Mouse (Mus musculus) megakaryocyte, adult 5-6 weeks (primary cell): ENCODE measurements around the gene Ccdc70. TPM values are rescaled to one million over a fixed set of nuclear protein-coding genes. Genes with fewer than 3 reads are reported as not detected.

Experiments
- total RNA-seq, 2 experiments: library from RNA; stranded (forward) in 1 of 2; stranded (reverse) in 1 of 2; fragments of 153-499, 151-499 nt in 1 of 2; fragments of 221-1000, 200-1000 nt in 1 of 2; gene quantifications; 2 replicates each; pipeline versions ENCODE4 v1.2.3 to v1.2.4; 2015 to 2017

Ccdc70 gene
- total RNA-seq, 2 experiments from 2014 or later: not detected

Other genes with a start within 250 kb of the Ccdc70 start
- not detected in 2 replicates for gene Defa24, start 235.3 kb upstream of the Ccdc70 start, total RNA-seq (2015)
- gene Defa24, start 235.3 kb upstream of the Ccdc70 start, total RNA-seq (2017): not detected in 2 replicates
- not detected in 2 replicates for gene Defb50, start 146.2 kb upstream of the Ccdc70 start, total RNA-seq (2015)
- not detected in 2 replicates for gene Defb50, start 146.2 kb upstream of the Ccdc70 start, total RNA-seq (2017)
- not detected in 2 replicates for gene Defb2, start 129.8 kb upstream of the Ccdc70 start, total RNA-seq (2015)
- not detected in 2 replicates for gene Defb2, start 129.8 kb upstream of the Ccdc70 start, total RNA-seq (2017)
- not detected in 2 replicates for gene Defb10, start 110.9 kb upstream of the Ccdc70 start, total RNA-seq (2015)
- not detected in 2 replicates for gene Defb10, start 110.9 kb upstream of the Ccdc70 start, total RNA-seq (2017)
- gene Defb9, start 84.4 kb upstream of the Ccdc70 start, total RNA-seq (2015): not detected in 2 replicates
- not detected in 2 replicates for gene Defb9, start 84.4 kb upstream of the Ccdc70 start, total RNA-seq (2017)
- gene Defb11, start 63.4 kb upstream of the Ccdc70 start, total RNA-seq (2015): not detected in 2 replicates
- gene Defb11, start 63.4 kb upstream of the Ccdc70 start, total RNA-seq (2017): not detected in 2 replicates
- gene Defb15, start 37.1 kb upstream of the Ccdc70 start, total RNA-seq (2015): not detected in 2 replicates
- gene Defb15, start 37.1 kb upstream of the Ccdc70 start, total RNA-seq (2017): not detected in 2 replicates
- not detected in 2 replicates for gene Defb35, start 31.4 kb upstream of the Ccdc70 start, total RNA-seq (2015)
- not detected in 2 replicates for gene Defb35, start 31.4 kb upstream of the Ccdc70 start, total RNA-seq (2017)
- not detected in 2 replicates for gene Defb13, start 23.0 kb upstream of the Ccdc70 start, total RNA-seq (2015)
- gene Defb13, start 23.0 kb upstream of the Ccdc70 start, total RNA-seq (2017): not detected in 2 replicates
- not detected in 2 replicates for gene Fam90a1a, start 11.1 kb upstream of the Ccdc70 start, total RNA-seq (2015)
- not detected in 2 replicates for gene Fam90a1a, start 11.1 kb upstream of the Ccdc70 start, total RNA-seq (2017)
- 0.47 and 0.62 TPM in 2 replicates for gene Atp7b, start 90.5 kb downstream of the Ccdc70 start, total RNA-seq (2015)
- gene Atp7b, start 90.5 kb downstream of the Ccdc70 start, total RNA-seq (2017): 0.29 and 0.69 TPM in 2 replicates
- 8.6 and 8.9 TPM in 2 replicates for gene Alg11, start 90.9 kb downstream of the Ccdc70 start, total RNA-seq (2015)
- 10.9 and 12.5 TPM in 2 replicates for gene Alg11, start 90.9 kb downstream of the Ccdc70 start, total RNA-seq (2017)
- not detected in 2 replicates for gene Nek5, start 155.3 kb downstream of the Ccdc70 start, total RNA-seq (2015)
- not detected in 2 replicates for gene Nek5, start 155.3 kb downstream of the Ccdc70 start, total RNA-seq (2017)
- 1.2 and 2.3 TPM in 2 replicates for gene Nek3, start 196.7 kb downstream of the Ccdc70 start, total RNA-seq (2015)
- gene Nek3, start 196.7 kb downstream of the Ccdc70 start, total RNA-seq (2017): 2.1 and 2.2 TPM in 2 replicates
- gene Ckap2, start 216.0 kb downstream of the Ccdc70 start, total RNA-seq (2015): 66.7 and 76.1 TPM in 2 replicates
- 46.4 and 54.6 TPM in 2 replicates for gene Ckap2, start 216.0 kb downstream of the Ccdc70 start, total RNA-seq (2017)
- 47.5 and 49.8 TPM in 2 replicates for gene Vps36, start 223.0 kb downstream of the Ccdc70 start, total RNA-seq (2015)
- 43.9 and 47.3 TPM in 2 replicates for gene Vps36, start 223.0 kb downstream of the Ccdc70 start, total RNA-seq (2017)